In the genomic region with DNA sequence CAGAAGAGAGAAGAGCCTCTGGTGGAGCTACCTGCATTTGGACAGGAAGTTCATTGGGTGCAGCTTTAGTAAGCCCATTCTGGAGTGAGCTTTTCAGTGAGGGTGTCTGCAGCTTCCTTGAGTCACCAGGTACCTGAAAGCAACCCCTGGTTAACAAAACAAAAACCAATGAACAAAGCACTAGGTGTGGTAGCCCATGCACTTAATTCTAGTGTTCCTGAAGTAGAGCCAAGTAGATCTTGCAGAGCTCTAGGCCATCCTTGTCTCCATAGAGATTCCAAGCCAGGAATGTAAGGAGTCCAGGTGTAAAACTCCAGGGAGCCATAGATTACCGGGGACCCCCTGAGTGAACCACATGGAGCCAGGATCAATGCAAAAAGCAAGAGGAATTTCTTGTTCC, we compare ENCODE assay signal across 21 mouse cellular contexts. TPM values are rescaled to one million over a fixed set of nuclear protein-coding genes. Genes with fewer than 3 reads are reported as not detected.
"Had no signal": no experiment of that assay in that cellular context is flagged by ENCODE, and none has a peak within 500 bp of the region (broad histone marks: within the 10 kb centered on the region; RNA-seq: fewer than 3 reads in every experiment).

No protein-coding gene starts in this region.

- H3K27ac ChIP-seq: midbrain, embryonic 10.5 days; midbrain, embryonic 12.5 days; neural tube, embryonic 12.5 days; stomach, embryonic 15.5 days; stomach, postnatal 0 days had no signal

- H3K4me1 ChIP-seq: midbrain, embryonic 10.5 days; midbrain, embryonic 12.5 days; neural tube, embryonic 12.5 days; stomach, embryonic 15.5 days had no signal

- H3K9ac ChIP-seq: lung, embryonic 14.5 days; midbrain, embryonic 12.5 days; neural tube, embryonic 12.5 days; stomach, embryonic 15.5 days had no signal

- H3K4me2 ChIP-seq: lung, embryonic 14.5 days; midbrain, embryonic 12.5 days; neural tube, embryonic 12.5 days; stomach, embryonic 15.5 days had no signal

- H3K4me3 ChIP-seq: midbrain, embryonic 10.5 days; midbrain, embryonic 12.5 days; myocyte; neural tube, embryonic 12.5 days; stomach, embryonic 15.5 days had no signal

- H3K27me3 ChIP-seq: midbrain, embryonic 12.5 days; neural tube, embryonic 12.5 days; stomach, embryonic 15.5 days had no signal

- ATAC-seq: midbrain, embryonic 16.5 days had no signal

- H3K9me3 ChIP-seq: midbrain, embryonic 10.5 days; midbrain, embryonic 12.5 days; neural tube, embryonic 12.5 days; stomach, embryonic 15.5 days had no signal

- DNase-seq: lung, adult 18-20 months; lung, embryonic 14.5 days; lung, postnatal 10 days; lung, postnatal 4 days; midbrain, embryonic 14.5 days; right cerebral cortex, postnatal 14 days; thymus, adult 2 months; thymus, postnatal 25 days; thymus, postnatal 4 days had no signal

RNA-seq across cellular contexts. Expression of a gene that starts 31.8 kb away (rescaled TPM):
- total RNA-seq: megakaryocyte, adult 5-6 weeks; megakaryocyte-erythroid progenitor cell, adult 5-6 weeks; neutrophil, adult 5-6 weeks had no signal
- polyA plus RNA-seq: lung, embryonic 14.5 days; midbrain, embryonic 12.5 days; midbrain, embryonic 14.5 days; midbrain, embryonic 16.5 days; myocyte; neural tube, embryonic 12.5 days; spleen, adult 2 months; urinary bladder, adult 2 months had no signal
